Mouse (Mus musculus): Measurements from ENCODE around the gene Camk2b. TPM values are rescaled to one million over a fixed set of nuclear protein-coding genes. Genes with fewer than 3 reads are reported as not detected.

The Camk2b gene
- polyA plus RNA-seq, 2 experiments = 0.40 to 0.55 TPM

DNA sequence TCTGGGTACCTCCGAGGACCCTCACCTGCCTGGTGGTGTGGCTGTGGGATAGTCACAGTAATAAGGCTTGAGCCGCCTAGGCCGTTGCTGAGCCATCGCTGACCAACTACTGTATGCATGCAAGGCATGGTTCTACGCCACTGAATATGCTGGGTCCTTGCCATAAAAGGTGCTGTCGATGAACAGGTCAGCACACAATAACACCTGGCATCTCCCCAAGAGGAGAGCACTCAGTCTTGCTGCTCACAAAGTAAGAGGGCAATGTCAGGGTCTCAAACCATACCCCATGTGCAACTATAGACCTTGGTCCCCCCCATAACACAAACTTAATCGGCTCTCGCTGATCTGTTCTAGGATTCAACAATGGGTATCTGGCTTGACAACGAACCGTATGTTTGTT lies 7.0 kb downstream of the Camk2b start:
- Histone ChIP-seq H3K36me3 (replicated peaks; ENCODE audit: control insufficient read depth, insufficient read depth, low read depth) (no peaks in the 10 kb centered on the region), H3K27ac (no peak overlapping the region), H3K27me3 (ENCODE audit: control insufficient read depth, insufficient read depth, low read length) (peaks cover 5% of the 10 kb centered on the region), H3K4me3 (ENCODE audit: insufficient read depth in 1 of 2, low read depth in 2 of 2, low read length in 2 of 2) (no peak overlapping the region), H3K9ac (replicated peaks) (no peak overlapping the region), H3K4me1 (replicated peaks; ENCODE audit: control insufficient read depth in 2 of 2, insufficient read depth in 2 of 2, low read length in 1 of 2) (no peaks in the 10 kb centered on the region), H3K9me3 (ENCODE audit: control insufficient read depth, low read length) (no peaks in the 10 kb centered on the region), H3K4me2 (ENCODE audit: low read depth) (no peak overlapping the region)
- no peak for DNase-seq (ENCODE audit: low read depth in 3 of 3, low spot score in 3 of 3)
- TF ChIP-seq EP300 (IDR thresholded peaks at IDR 0.05; ENCODE audit: low read depth) = no peak
- TF ChIP-seq CTCF (IDR thresholded peaks at IDR 0.05; ENCODE audit: low read depth) = no peak
- 74% methylated on average over 10 of the region's 10 CpGs for WGBS (ENCODE audit: insufficient replicate concordance)
- ATAC-seq (ENCODE audit: insufficient read depth) = no peak

- H3K4me2 ChIP-seq (ENCODE audit: low read depth) = no peak overlapping the region
- H3K27me3 ChIP-seq (ENCODE audit: control insufficient read depth, insufficient read depth, low read length) = no peaks in the 10 kb centered on the region
- H3K9ac ChIP-seq (replicated peaks) = no peak overlapping the region
- no peak for ATAC-seq (ENCODE audit: insufficient read depth)
- no peak overlapping the region for H3K27ac ChIP-seq
- no peaks in the 10 kb centered on the region for H3K4me1 ChIP-seq (replicated peaks; ENCODE audit: control insufficient read depth in 2 of 2, insufficient read depth in 2 of 2, low read length in 1 of 2)
- H3K36me3 ChIP-seq (replicated peaks; ENCODE audit: control insufficient read depth, insufficient read depth, low read depth) = no peaks in the 10 kb centered on the region
- no peak for DNase-seq (ENCODE audit: low read depth in 3 of 3, low spot score in 3 of 3)
- no peak overlapping the region for H3K4me3 ChIP-seq (ENCODE audit: insufficient read depth in 1 of 2, low read depth in 2 of 2, low read length in 2 of 2)
- no peaks in the 10 kb centered on the region for H3K9me3 ChIP-seq (ENCODE audit: control insufficient read depth, low read length)
- TF ChIP-seq EP300 (IDR thresholded peaks at IDR 0.05; ENCODE audit: low read depth) = no peak
- 58% methylated on average over 8 of the region's 8 CpGs for whole genome bisulfite sequencing (ENCODE audit: insufficient replicate concordance)
Observed at GRCm38 (mm10) chr11:6053386-6053785, 12.8 kb downstream of the Camk2b start.

DNA sequence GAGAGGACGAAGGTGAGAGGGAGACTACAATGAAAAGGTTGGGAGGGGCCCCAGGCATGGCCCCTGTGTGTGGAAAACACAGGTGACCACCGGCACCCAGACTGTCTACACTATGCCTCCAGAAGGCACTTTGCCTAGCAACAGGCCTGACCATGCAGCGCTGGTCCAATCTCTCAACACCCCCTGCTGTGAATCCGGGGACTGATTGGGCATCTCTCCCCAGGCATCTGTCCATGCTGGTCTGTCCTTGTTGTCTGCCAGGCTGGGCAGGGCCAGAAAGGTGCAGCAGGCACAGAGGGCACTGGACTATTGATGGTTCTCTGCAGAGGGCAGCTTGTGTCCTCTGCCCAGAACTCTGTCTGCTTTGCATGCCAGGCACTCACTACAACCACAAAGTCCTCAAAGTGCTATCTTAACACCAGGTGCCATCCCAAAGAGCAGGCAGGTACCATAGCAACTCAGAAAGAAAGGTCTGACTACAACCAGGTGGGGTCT lies 16.0 kb downstream of the Camk2b start:
- H3K4me2 ChIP-seq (ENCODE audit: low read depth) = no peak overlapping the region
- H3K36me3 ChIP-seq (replicated peaks; ENCODE audit: control insufficient read depth, insufficient read depth, low read depth) = no peaks in the 10 kb centered on the region
- no peak overlapping the region for H3K4me3 ChIP-seq (ENCODE audit: insufficient read depth in 1 of 2, low read depth in 2 of 2, low read length in 2 of 2)
- ATAC-seq (ENCODE audit: insufficient read depth) = no peak
- no peak overlapping the region for H3K27ac ChIP-seq
- no peak overlapping the region for H3K9ac ChIP-seq (replicated peaks)
- WGBS (ENCODE audit: insufficient replicate concordance) = 60% methylated on average over 4 of the region's 4 CpGs
- TF ChIP-seq CTCF (IDR thresholded peaks at IDR 0.05; ENCODE audit: low read depth) = no peak
- TF ChIP-seq EP300 (IDR thresholded peaks at IDR 0.05; ENCODE audit: low read depth) = no peak
- no peaks in the 10 kb centered on the region for H3K27me3 ChIP-seq (ENCODE audit: control insufficient read depth, insufficient read depth, low read length)
- no peaks in the 10 kb centered on the region for H3K9me3 ChIP-seq (ENCODE audit: control insufficient read depth, low read length)
- DNase-seq (ENCODE audit: low read depth in 3 of 3, low spot score in 3 of 3) = no peak
- no peaks in the 10 kb centered on the region for H3K4me1 ChIP-seq (replicated peaks; ENCODE audit: control insufficient read depth in 2 of 2, insufficient read depth in 2 of 2, low read length in 1 of 2)

DNA sequence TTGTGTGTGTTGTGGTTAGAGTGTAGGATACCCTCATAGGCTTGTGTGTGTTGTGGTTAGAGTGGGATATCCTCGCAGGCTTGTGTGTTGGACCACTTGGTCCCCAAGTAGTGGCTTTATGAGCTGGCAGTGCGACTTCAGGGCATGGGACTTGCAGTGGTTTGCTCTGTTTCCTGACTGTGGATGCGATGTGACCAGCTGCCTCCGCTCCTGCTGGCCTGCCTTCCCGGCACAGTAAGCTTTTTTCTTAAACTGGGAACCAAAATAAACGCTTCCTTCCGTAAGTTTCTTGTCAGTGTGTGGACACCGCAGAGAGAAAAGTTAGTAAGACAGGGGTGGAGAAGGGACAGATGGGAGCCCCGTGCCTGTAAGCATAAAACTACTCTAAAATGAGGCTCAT lies 18.0 kb downstream of the Camk2b start:
- Histone ChIP-seq H3K4me2 (ENCODE audit: low read depth) (no peak overlapping the region), H3K4me3 (ENCODE audit: insufficient read depth in 1 of 2, low read depth in 2 of 2, low read length in 2 of 2) (no peak overlapping the region), H3K36me3 (replicated peaks; ENCODE audit: control insufficient read depth, insufficient read depth, low read depth) (no peaks in the 10 kb centered on the region), H3K9me3 (ENCODE audit: control insufficient read depth, low read length) (no peaks in the 10 kb centered on the region), H3K27me3 (ENCODE audit: control insufficient read depth, insufficient read depth, low read length) (no peaks in the 10 kb centered on the region), H3K9ac (replicated peaks) (no peak overlapping the region), H3K4me1 (replicated peaks; ENCODE audit: control insufficient read depth in 2 of 2, insufficient read depth in 2 of 2, low read length in 1 of 2) (no peaks in the 10 kb centered on the region; a peak in 1 of 4 replicates), H3K27ac (no peak overlapping the region)
- no peak for DNase-seq (ENCODE audit: low read depth in 3 of 3, low spot score in 3 of 3)
- TF ChIP-seq EP300 (IDR thresholded peaks at IDR 0.05; ENCODE audit: low read depth) (no peak), CTCF (IDR thresholded peaks at IDR 0.05; ENCODE audit: low read depth) (no peak)
- no peak for ATAC-seq (ENCODE audit: insufficient read depth)
- WGBS (ENCODE audit: insufficient replicate concordance) = 36% methylated on average over 9 of the region's 9 CpGs

- no peaks in the 10 kb centered on the region for H3K36me3 ChIP-seq (replicated peaks; ENCODE audit: control insufficient read depth, insufficient read depth, low read depth)
- ATAC-seq (ENCODE audit: insufficient read depth) (no peak), DNase-seq (ENCODE audit: low read depth in 3 of 3, low spot score in 3 of 3) (no peak)
- TF ChIP-seq CTCF (IDR thresholded peaks at IDR 0.05; ENCODE audit: low read depth) = no peak
- no peak for TF ChIP-seq EP300 (IDR thresholded peaks at IDR 0.05; ENCODE audit: low read depth)
- H3K4me2 ChIP-seq (ENCODE audit: low read depth) = no peak overlapping the region
- H3K27me3 ChIP-seq (ENCODE audit: control insufficient read depth, insufficient read depth, low read length) = no peaks in the 10 kb centered on the region
- H3K9me3 ChIP-seq (ENCODE audit: control insufficient read depth, low read length) = no peaks in the 10 kb centered on the region
- H3K4me3 ChIP-seq (ENCODE audit: insufficient read depth in 1 of 2, low read depth in 2 of 2, low read length in 2 of 2) = no peak overlapping the region
- 57% methylated on average over 7 of the region's 7 CpGs for WGBS (ENCODE audit: insufficient replicate concordance)
- no peak overlapping the region for H3K27ac ChIP-seq
- H3K9ac ChIP-seq (replicated peaks) = no peak overlapping the region
- no peaks in the 10 kb centered on the region; a peak in 1 of 4 replicates for H3K4me1 ChIP-seq (replicated peaks; ENCODE audit: control insufficient read depth in 2 of 2, insufficient read depth in 2 of 2, low read length in 1 of 2)
Observed at GRCm38 (mm10) chr11:6038929-6039328, 27.2 kb downstream of the Camk2b start.
